Comparison of ENCODE assay signal across 13 mouse cellular contexts in genomic region chr16:31598989-31599421, GRCm38 (mm10).
A peak's percentile ranks its signal among the peaks of the same experiment; 100 is the strongest.
DNase-seq lines count a peak whose midpoint lies in the region; ATAC-seq and TF ChIP-seq lines count a peak whose summit lies in the region.
"Had no signal": no experiment of that assay in that cellular context is flagged by ENCODE, and none has a peak within 500 bp of the region (broad histone marks: within the 10 kb centered on the region; RNA-seq: fewer than 3 reads in every experiment).

No protein-coding gene starts in this region.

- TF ChIP-seq CTCF in embryonic fibroblast, embryonic 13.5 days (IDR thresholded peaks at IDR 0.05; ENCODE audit: borderline replicate concordance, insufficient read depth, low read length), result no peak

- H3K9me3 ChIP-seq in liver, embryonic 11.5 days (ENCODE audit: control insufficient read depth, low read length), result no peaks in the 10 kb centered on the region
- H3K9me3 ChIP-seq in neural tube, embryonic 15.5 days (replicated peaks), result no peaks in the 10 kb centered on the region
- H3K9me3 ChIP-seq: hindbrain, embryonic 13.5 days; lung, embryonic 15.5 days; megakaryocyte, embryonic 14.5 days had no signal

- peak overlapping the region; percentile 87 for H3K27ac ChIP-seq in liver, embryonic 11.5 days (ENCODE audit: low read depth, low read length)
- peak overlapping the region; percentile 98 for H3K27ac ChIP-seq in embryonic fibroblast, embryonic 13.5 days (ENCODE audit: insufficient read depth, low read length)
- no peak overlapping the region for H3K27ac ChIP-seq in neural tube, embryonic 15.5 days (replicated peaks)
- H3K27ac ChIP-seq: heart, adult 2 months; hindbrain, embryonic 13.5 days; lung, embryonic 15.5 days had no signal

- no peaks in the 10 kb centered on the region for H3K36me3 ChIP-seq in liver, embryonic 11.5 days (ENCODE audit: control insufficient read depth, insufficient read depth, low read length)
- H3K36me3 ChIP-seq in neural tube, embryonic 15.5 days, result no peaks in the 10 kb centered on the region
- H3K36me3 ChIP-seq: hindbrain, embryonic 13.5 days; lung, embryonic 15.5 days had no signal

- H3K4me1 ChIP-seq in liver, embryonic 11.5 days (replicated peaks; ENCODE audit: control insufficient read depth, insufficient read depth, low read length), result peaks cover 36% of the 10 kb centered on the region
- peaks cover 22% of the 10 kb centered on the region for H3K4me1 ChIP-seq in embryonic fibroblast, embryonic 13.5 days (ENCODE audit: control insufficient read depth, insufficient read depth, low read length)
- H3K4me1 ChIP-seq in neural tube, embryonic 15.5 days, result no peaks in the 10 kb centered on the region

- no peak for TF ChIP-seq POLR2A in embryonic fibroblast, embryonic 13.5 days (IDR thresholded peaks at IDR 0.05; ENCODE audit: low read depth, low read length)

- no peak for ATAC-seq in liver, embryonic 11.5 days (replicated peaks; ENCODE audit: low FRiP score)
- no peak for ATAC-seq in neural tube, embryonic 15.5 days (ENCODE audit: low FRiP score)

- H3K9ac ChIP-seq in liver, embryonic 11.5 days (ENCODE audit: low read depth, low read length), result peak overlapping the region; percentile 46; the same call in 1 of the 2 replicates
- no peak overlapping the region for H3K9ac ChIP-seq in neural tube, embryonic 15.5 days (replicated peaks)
- H3K9ac ChIP-seq: hindbrain, embryonic 13.5 days; lung, embryonic 15.5 days had no signal

- H3K4me2 ChIP-seq in liver, embryonic 11.5 days, result peak overlapping the region; percentile 51; the same call in 1 of the 2 replicates
- H3K4me2 ChIP-seq in neural tube, embryonic 15.5 days, result no peak overlapping the region
- H3K4me2 ChIP-seq: hindbrain, embryonic 13.5 days; lung, embryonic 15.5 days had no signal

- H3K4me3 ChIP-seq in liver, embryonic 11.5 days (ENCODE audit: low read depth, low read length), result no peak overlapping the region
- no peak overlapping the region for H3K4me3 ChIP-seq in embryonic fibroblast, embryonic 13.5 days (ENCODE audit: insufficient read depth, low read length)
- no peak overlapping the region for H3K4me3 ChIP-seq in neural tube, embryonic 15.5 days (replicated peaks)
- H3K4me3 ChIP-seq: heart, adult 2 months; hindbrain, embryonic 13.5 days; lung, embryonic 15.5 days; megakaryocyte, embryonic 14.5 days had no signal

- DNase-seq in gastrocnemius, postnatal 25 days, result peak; percentile 36
- DNase-seq in gastrocnemius, postnatal 10 days, result no peak
- DNase-seq in liver, embryonic 11.5 days (ENCODE audit: low spot score), result no peak
- DNase-seq in liver, result no peak
- DNase-seq in skeletal muscle tissue, adult 2 months (ENCODE audit: low read depth, low spot score), result peak; percentile 68
- DNase-seq: adrenal gland, postnatal 14 days; thymus, postnatal 14 days had no signal

- no peaks in the 10 kb centered on the region for H3K27me3 ChIP-seq in liver, embryonic 11.5 days (replicated peaks; ENCODE audit: control insufficient read depth, insufficient read depth, low read length)
- no peaks in the 10 kb centered on the region for H3K27me3 ChIP-seq in neural tube, embryonic 15.5 days (replicated peaks)
- H3K27me3 ChIP-seq: hindbrain, embryonic 13.5 days; lung, embryonic 15.5 days had no signal

- WGBS in liver, embryonic 11.5 days, result 77% methylated on average over 6 of the region's 6 CpGs
- 91% methylated on average over 6 of the region's 6 CpGs for WGBS in neural tube, embryonic 15.5 days

Comparison
In these comparisons a context has a peak if more than half of its experiments do, and no peak if none do; other contexts are left out.
1. DNase-seq: peak in gastrocnemius, postnatal 25 days (single experiment) and skeletal muscle tissue, adult 2 months (single experiment); none in gastrocnemius, postnatal 10 days (single experiment), liver, embryonic 11.5 days (single experiment) and liver (single experiment).